Mouse (Mus musculus) NIH3T3 (cell line): Measurements from ENCODE around the gene Tcl1b2.
"Not testable (repeated sequence)": the region's sequence is repeated elsewhere in the genome, so short reads cannot be mapped to it uniquely, and the experiment has no call there.

ENCODE experiments used
- DNase-seq: peaks from one replicate; pipeline ENCODE4 v3.0.0-alpha.2; 2012; ENCODE audit warnings: low read depth

The Tcl1b2 gene

DNA sequence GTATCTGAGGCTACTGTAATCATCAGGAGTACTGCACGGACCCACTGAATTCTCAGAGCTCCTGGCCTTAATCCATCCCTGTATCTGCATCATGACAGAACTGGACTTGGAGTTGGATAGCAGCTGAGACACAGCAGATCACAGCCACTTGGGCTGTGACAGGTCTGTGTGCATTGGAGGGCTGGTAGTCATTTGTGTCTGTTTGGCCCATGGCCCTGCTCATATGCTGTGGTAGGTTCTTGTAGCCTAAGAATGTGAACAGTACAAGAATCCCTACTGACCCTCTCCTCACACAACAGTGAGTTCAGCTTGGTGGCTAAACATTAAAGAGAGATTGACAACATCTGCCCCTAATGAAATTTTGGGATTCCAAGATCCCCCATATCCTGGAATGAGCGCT, 27.6 kb downstream of the Tcl1b2 start:
- no peak for DNase-seq

DNA sequence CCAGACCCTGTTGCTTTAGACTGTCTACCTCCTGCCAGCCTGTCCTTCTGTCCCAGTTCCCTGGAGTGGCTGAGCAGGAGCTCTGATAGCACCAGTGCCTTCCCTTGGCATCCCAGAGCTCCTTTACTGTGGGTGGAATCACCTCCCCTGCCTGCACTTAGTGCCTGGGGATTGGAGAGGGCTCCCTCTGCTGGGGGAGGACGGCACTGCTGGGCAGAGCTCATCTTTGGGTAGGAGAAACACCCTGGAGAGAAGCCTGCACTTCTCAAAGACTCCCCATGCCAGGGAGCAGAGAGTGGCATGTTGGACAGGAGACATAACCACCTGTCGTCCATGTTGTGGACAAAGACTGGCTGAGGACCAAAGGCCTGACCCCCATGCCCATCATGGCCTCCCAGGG, 28.5 kb downstream of the Tcl1b2 start:
- peak; percentile 21 for DNase-seq

DNA sequence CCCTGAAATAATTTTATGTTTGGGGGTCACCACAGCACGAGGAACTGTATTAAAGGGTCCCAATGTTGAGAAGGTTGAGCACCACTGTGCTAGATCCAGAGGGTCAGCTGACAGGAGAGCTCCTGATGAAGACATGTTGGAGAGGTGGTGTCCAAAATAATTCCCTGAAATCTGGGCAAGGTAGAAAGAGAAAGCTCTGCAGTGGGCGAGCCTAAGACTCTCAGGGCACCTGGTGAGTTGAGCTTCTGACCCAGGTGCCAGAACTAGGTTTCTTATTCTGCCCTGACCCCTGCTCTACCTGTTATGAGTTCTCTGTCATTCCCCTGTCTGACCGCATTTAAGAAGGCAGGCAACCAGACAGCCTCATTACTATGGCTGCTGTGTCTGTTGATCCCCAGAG, 30.2 kb downstream of the Tcl1b2 start, which contains the start of gene Tcl1b5:
Tcl1b5 (plus strand) TSS at position 301 of the 400 bp plus-strand sequence.
- not testable (repeated sequence) for DNase-seq

DNA sequence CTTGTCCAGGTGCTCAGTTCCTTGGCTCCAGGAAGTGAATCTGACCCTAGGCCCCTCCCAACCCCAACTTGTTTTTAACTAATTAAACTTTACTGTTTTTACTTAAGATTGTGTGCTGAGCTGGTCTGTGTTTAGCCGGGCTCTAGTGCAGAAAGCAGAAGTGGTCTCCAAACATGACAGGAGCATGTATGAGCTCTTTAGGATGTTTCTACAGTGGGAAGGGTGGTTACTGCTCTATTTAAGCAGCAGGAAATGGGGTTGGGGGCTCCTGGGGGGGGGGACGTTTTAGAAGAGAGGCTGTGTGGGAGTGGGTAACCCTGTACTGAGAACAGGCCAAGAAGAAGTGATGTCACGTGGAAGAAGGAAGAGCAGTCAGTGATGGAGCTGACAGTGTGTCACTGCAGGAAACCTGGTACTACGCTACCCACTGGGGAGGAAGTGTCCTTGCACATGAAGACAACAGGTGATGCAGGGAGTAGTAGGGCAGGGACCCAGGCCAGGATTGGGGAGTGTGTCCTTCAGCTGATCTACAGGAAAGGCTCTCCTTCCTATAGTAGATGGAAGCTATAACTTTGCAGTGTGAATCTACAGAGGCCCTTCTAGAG, 35.3 kb downstream of the Tcl1b2 start:
- not testable (repeated sequence) for DNase-seq

DNA sequence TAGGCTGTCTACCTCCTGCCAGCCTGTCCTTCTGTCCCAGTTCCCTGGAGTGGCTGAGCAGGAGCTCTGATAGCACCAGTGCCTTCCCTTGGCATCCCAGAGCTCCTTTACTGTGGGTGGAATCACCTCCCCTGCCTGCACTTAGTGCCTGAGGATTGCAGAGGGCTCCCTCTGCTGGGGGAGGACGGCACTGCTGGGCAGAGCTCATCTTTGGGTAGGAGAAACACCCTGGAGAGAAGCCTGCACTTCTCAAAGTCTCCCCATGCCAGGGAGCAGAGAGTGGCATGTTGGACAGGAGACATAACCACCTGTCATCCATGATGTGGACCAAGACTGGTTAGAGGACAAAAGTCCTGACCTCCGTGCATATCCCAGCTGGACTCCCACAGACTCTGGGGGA, 43.2 kb downstream of the Tcl1b2 start:
- not testable (repeated sequence) for DNase-seq

DNA sequence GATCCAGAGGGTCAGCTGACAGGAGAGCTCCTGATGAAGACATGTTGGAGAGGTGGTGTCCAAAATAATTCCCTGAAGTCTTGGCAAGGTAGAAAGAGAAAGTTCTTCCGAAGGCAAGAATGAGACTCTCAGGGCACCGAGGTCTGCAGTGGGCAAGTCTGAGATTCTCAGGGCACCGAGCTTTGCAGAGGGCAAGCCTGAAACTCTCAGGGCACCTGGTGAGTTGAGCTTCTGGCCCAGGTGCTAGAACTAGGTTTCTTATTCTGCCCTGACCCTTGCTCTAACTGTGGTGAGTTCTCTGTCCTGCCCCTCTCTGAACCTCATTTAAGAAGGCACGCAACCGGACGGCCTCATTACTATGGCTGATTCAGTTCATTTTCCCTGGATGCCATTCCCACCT, 44.9 kb downstream of the Tcl1b2 start, which contains the start of gene Tcl1b3:
Tcl1b3 (plus strand) TSS at position 301 of the 400 bp plus-strand sequence.
- not testable (repeated sequence) for DNase-seq

DNA sequence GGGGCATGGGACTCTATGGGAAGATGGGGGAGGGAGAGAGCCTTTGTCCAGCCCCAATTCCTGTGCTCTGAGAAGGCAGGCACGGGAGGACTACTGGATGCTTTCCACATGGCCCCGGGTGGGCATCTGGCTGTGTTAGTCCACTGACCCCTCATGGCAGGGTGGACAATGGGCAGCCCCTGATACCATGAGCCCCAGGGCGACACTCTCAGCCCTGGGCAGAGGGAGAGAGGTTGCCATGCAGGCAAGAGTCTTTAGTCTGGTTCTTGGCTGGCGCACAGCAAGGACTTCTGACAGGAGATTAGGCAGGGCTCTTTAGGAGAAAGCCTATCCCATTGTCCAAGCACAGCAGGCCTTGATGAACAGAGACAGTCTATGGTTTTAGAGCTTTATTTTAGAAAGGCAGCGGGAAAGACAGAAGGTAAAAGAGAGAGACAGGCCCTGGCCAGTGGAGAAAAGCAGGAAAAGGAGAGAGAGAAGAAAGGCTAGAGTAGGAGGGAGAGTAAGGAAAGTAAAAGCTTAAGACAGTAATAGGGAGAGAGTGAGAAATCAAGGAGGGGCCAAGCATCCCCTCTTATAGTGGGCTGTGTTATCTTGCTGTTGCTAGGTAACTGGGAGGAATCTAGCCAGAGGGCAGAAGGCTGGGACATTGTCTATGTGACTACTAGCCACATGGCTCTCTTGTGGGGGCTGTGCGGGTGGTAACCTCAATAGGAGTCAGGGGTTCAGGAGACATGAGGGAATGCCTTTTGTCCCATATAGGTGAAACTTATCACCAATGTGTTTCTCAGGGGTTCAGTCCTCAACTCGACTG, 54.1 kb downstream of the Tcl1b2 start:
- DNase-seq: not testable (repeated sequence)

DNA sequence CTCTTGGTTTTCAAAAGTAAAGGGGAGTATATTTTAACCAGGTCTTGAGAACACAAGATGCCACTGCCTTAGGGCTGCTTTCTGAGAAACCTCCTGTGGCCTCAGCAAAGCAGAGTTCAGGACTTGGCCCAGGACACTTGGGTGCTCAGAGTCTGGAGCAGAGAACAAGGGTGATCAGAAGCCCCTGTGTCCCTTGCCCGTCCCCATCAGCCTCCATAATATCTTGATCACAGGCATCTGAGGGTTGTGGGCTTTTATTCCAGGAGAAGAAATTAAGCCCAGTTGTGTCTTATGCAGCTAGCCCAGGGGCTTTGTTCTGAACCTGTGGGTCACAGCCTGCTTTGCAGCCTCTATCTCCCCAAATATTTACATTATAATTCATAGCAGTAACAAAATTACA, 55.8 kb downstream of the Tcl1b2 start, which contains the start of gene Tcl1b4:
Tcl1b4 (plus strand) TSS at position 301 of the 400 bp plus-strand sequence.
- not testable (repeated sequence) for DNase-seq
